Mouse (Mus musculus): Measurements from ENCODE around the gene Rarg. TPM values are rescaled to one million over a fixed set of nuclear protein-coding genes. Genes with fewer than 3 reads are reported as not detected.
"Not testable (repeated sequence)": the region's sequence is repeated elsewhere in the genome, so short reads cannot be mapped to it uniquely, and the experiment has no call there.

Rarg gene
- total RNA-seq, 4 experiments from 2014 or later: 14.5 to 20.7 (median 16.5) TPM

- peak; percentile 57 to 78 for DNase-seq (ENCODE audit: low spot score in 2 of 2)
These were observed 18.1 kb downstream of the Rarg start for GRCm38 (mm10) chr15:102239260-102239590.

DNA sequence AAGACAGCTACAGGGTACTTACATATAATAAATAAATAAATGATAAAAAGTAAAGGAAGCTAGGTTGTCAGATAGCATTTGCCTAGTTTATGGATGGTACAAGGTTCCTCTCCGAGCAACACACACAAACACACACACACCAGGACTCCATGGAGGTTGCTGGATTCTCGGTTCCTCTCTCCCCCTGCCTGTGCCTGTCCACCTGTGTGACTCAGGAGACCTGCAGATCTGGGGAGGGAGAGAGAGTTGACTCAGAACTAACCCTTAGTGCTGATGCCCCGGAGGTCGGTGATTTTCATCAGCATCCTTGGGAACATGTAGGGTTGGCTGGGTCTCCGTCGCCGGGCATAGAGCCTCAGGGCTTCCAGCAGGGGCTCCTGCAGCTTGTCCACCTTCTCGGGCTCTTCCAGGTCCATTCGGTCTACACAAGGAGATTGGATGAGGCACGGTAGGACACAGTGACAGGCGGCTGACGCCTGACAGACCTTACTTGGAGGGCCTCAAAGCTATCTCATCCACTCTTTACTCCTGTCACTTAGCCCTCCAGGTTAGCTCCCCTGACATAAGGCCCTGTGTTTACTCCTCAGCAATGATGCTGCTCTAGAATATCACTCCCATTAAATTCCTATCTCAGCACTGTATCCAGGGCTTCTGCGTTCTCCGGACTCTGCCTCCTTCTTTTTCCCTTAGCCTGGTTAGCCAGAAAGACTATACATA lies 18.6 kb downstream of the Rarg start:
- DNase-seq (ENCODE audit: low spot score in 2 of 2): no peak

DNA sequence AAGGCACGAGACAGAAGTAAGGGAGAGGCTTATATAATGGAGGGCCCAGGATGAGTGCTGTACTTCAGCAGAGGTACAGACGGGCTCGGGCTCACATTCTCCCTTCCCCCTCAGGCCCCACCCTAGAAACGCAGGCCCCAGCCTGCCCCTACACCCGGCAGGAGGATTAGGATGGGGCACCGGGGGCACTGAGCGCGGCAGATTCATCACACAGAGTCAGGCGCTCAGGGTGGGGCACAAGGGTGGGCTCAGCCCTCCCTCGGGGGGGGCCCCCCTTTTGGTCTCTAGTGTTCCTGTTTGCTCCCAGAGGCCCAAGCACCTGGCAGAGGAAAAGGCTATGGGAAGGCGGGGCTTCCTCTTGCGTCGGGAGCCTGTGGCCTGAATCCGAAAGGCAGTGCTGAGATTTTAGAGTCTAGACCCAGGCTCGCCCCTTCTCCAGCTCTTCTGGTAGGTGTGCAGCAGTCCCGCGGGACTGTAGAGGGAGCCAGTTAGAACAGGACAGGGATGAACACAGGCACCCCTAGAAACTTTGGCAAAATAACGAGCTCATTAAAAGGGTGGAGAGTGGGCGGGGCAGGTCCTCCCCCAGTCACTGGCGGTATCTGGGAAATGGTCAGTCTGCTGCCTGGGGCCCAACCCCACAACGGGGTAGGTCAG lies 21.8 kb downstream of the Rarg start:
- no peak for DNase-seq (ENCODE audit: low spot score in 2 of 2)

GRCm38 (mm10) chr15:102233896-102234295 lies 23.4 kb downstream of the Rarg start:
- DNase-seq (ENCODE audit: low spot score in 2 of 2): no peak

GRCm38 (mm10) chr15:102232764-102233163 lies 24.6 kb downstream of the Rarg start:
- no peak for DNase-seq (ENCODE audit: low spot score in 2 of 2)

DNA sequence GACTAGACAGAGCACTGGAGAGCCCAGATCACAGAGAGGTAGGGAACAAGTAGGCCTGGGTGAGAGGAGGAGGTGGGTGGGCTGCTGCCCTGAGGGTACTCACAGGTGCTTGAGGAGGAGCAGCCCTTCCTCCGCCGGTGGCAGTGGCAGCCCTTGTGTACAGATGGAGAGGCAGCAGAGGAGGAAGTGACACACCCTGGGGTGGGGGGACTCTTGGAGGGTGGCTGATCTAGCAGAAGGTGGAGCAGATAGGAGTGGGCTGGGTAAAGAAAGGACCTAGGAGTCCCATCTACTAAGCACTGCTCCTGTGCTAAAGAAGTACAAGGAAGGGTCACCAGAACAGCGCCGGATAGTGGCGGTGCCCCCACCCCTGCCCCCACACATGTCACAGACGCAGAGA lies 25.6 kb downstream of the Rarg start, which contains the start of gene Itgb7:
Gene Itgb7, minus strand, starts transcription at position 197 of the 400 bp plus-strand sequence.
- DNase-seq (ENCODE audit: low spot score in 2 of 2): no peak

GRCm38 (mm10) chr15:102230408-102231321 lies 26.7 kb downstream of the Rarg start:
- no peak for DNase-seq (ENCODE audit: low spot score in 2 of 2)

GRCm38 (mm10) chr15:102225619-102226018 lies 31.7 kb downstream of the Rarg start:
- DNase-seq (ENCODE audit: low spot score in 2 of 2): not testable (repeated sequence)

GRCm38 (mm10) chr15:102224992-102225617 lies 32.2 kb downstream of the Rarg start:
- no peak for DNase-seq (ENCODE audit: low spot score in 2 of 2)

GRCm38 (mm10) chr15:102224186-102224991 lies 32.9 kb downstream of the Rarg start:
- peak in 1 of 2 experiments; percentile 73 for DNase-seq (ENCODE audit: low spot score in 2 of 2)

- DNase-seq (ENCODE audit: low spot score in 2 of 2): no peak
These were observed 34.9 kb downstream of the Rarg start for GRCm38 (mm10) chr15:102222386-102222785.

GRCm38 (mm10) chr15:102217325-102217724 lies 40.0 kb downstream of the Rarg start:
- no peak for DNase-seq (ENCODE audit: low spot score in 2 of 2)

GRCm38 (mm10) chr15:102216459-102217228 lies 40.7 kb downstream of the Rarg start:
- no peak for DNase-seq (ENCODE audit: low spot score in 2 of 2)

DNA sequence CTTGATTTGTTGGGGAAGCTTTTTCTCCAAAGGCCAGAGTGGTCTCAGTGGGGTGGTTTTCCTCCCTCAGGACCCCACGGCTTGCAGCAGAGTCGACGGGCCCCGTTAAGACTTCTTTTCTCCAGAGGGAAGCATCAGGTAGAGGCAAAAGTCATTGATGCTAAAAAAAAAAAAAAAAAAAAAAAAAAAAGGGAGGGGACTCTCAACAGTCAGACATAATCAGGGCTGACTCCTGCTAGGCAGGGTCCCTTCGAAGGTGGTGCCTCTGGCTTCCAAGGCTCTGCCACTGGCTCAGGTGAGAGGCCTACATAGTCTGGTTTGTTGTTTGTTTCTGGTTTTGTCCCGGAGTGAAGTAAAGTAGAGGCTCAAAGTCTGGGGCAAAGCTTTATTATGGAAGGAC lies 41.7 kb downstream of the Rarg start:
- no peak for DNase-seq (ENCODE audit: low spot score in 2 of 2)

- no peak for DNase-seq (ENCODE audit: low spot score in 2 of 2)
These were observed 43.2 kb downstream of the Rarg start for GRCm38 (mm10) chr15:102214132-102214531.

DNA sequence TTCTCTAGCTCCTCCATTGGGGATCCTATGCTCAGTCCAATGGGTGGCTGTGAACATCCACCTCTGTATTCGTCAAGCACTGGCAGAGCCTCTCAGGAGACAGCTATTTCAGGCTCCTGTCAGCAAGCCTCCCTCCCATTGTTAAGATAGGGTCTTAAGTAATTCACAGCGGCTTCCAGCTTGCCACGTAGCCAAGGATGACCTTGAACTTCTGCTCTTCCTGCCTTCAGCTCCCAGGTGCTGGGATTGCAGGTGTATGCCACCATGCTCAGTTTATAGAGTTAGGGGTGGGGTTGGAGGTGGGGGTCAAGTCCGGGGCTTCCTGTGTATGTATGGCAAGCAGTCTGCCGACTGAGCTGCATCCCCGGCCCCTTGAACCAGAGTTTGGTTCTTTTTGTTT lies 45.4 kb downstream of the Rarg start:
- no peak for DNase-seq (ENCODE audit: low spot score in 2 of 2)

- no peak for DNase-seq (ENCODE audit: low spot score in 2 of 2)
These were observed 46.5 kb downstream of the Rarg start for GRCm38 (mm10) chr15:102210816-102211215.

- DNase-seq (ENCODE audit: low spot score in 2 of 2): no peak
These were observed 48.2 kb downstream of the Rarg start for GRCm38 (mm10) chr15:102209114-102209513.

DNA sequence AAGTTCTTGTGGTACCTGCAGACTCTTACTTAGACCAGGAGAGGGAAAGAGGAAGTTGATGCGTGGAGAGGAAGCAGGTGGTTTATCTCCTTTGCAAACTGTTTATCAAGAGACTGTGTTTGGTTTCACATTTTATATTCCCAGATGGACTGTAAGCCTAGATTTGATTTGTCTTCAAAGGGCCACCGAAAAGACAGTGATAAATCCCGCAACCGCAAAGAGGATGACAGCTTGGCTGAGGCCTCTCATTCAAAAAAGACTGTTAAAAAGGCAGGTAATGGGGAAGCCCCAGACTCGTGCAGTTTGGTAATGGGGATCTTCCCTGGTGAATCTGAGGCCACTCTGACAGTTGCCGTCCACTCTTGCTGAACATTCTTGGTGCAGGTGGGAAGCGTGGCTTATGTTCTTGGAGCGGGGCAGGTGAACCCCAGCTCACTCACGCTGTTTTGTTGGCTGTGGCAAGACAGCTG lies 49.2 kb downstream of the Rarg start:
- no peak for DNase-seq (ENCODE audit: low spot score in 2 of 2)

DNA sequence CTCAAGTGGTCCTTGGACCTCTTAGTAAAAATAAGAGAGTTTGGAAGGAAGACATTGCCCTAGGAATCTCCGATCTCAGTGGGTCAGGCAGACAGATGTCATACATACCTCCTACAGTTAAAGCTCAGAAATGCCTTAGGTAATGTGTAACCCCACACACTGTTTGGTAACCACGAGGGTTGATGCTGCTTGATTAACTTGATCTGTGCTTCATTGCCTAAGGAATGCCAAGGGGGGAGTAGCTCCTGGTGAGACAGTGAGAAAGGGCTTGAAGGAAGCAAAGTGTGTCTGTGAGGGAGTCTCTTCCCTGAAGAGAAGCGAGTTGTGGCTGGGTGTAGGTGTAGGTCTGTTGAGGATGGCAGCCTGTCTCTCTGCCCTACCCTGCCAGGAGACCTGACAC lies 50.0 kb downstream of the Rarg start:
- DNase-seq (ENCODE audit: low spot score in 2 of 2): no peak
